Mouse (Mus musculus): ENCODE measurements around the gene Ip6k1.

- no peak for TF ChIP-seq CTCF (conservative IDR thresholded peaks at IDR 0.05; ENCODE audit: low read length)
- TF ChIP-seq NANOG (IDR thresholded peaks at IDR 0.05; ENCODE audit: borderline replicate concordance, low read length), result no peak
- TF ChIP-seq POU5F1 (IDR thresholded peaks at IDR 0.05; ENCODE audit: borderline replicate concordance, low read length), result no peak
Measured at GRCm38 (mm10) chr9:108069529-108069928, 67.2 kb downstream of the Ip6k1 start.
